Mouse (Mus musculus): ENCODE measurements at regions not wholly inside any gene's neighbourhood (a gene's known extent, or its start where the extent isn't known, plus 50 kb on each side); places are given as distances from the start of the nearest gene placed in this dataset.

- TF ChIP-seq POLR2A (IDR thresholded peaks at IDR 0.05; ENCODE audit: extremely low read depth, insufficient read depth, low read length), result no peak
- TF ChIP-seq CTCF (IDR thresholded peaks at IDR 0.05; ENCODE audit: extremely low read depth, insufficient read depth, low read length), result no peak
Measured at GRCm38 (mm10) chr15:93774340-93774739, 178.6 kb upstream of the Prickle1 start.
